Mouse (Mus musculus): ENCODE measurements at regions not wholly inside any gene's neighbourhood (a gene's known extent, or its start where the extent isn't known, plus 50 kb on each side); places are given as distances from the start of the nearest gene placed in this dataset.

DNA sequence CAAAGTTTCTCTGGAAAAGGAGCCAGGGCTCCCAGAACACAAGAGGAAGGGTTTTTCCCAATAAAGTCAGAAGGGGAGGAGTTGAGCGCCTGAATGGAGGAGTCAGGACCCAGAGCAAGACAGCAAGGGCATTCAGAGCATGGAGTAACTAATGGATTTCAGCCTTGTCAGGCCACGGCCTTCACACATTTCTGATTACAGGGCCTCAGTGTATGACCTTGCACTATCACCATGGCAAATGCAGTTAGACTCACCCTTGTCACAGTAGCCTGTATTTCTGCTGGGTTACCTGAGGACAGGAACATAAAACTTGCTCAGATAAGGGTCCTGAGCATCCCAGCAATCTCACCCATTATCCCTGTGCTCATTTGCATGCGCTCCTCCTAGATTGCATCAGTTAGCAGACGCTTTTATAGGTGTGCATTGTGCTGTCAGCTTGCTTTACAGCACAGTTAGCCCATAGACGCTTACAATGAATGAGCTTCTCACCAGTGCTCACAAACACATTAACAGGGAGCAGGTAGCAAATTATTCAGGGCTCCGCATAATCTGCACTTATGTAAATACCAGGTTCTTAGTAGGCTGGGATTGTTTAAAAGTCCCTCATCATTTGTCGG, 547.4 kb downstream of the Insc start:
- peak; percentile 2 for DNase-seq (ENCODE audit: low read depth, low spot score)

DNA sequence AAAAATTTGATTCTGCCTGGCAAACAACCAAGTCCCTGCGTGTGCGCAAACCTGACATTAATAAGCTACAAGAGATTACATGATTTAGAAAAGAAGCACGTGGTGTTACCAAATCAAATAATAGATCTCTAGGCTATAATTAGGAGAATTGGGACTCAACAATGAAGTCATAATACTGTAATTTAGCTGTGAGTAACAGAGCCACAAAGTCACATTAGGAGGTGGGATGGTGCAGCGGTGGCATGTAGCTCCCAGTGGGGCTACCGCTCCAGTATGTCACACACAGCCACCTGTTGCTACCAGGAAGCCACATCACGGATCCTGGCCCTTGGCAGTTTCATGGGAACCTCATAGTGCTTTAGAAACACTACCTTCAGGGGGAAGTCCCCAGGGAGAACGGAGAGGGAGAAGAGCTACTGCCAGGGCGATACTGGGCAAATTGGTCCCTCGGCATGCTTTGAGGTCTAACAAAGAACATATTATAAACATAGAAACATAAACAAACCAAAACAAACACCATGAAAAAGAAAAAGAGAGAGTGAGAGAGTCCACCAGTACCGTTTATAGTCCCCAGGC, 551.2 kb downstream of the Insc start:
- DNase-seq (ENCODE audit: low read depth, low spot score): no peak

DNA sequence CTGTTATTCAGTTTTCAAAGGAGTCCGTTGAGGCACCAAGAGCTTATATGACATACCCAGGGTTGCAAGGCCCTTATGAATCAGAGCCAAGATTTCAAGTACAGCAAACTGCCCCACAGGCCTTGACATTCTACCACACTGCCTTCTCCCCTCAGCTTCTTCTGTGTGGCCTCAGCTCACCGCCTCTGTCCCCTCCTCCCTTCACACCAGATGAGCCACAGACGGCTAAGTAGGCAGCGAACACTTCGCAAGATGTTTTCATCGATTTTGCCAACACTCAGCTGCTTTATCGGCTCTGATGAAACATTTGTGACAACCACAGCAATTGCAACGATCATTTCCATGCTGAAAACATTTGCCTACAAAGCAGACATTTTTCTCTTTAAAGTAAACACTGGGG, 556.7 kb downstream of the Insc start:
- no peak for DNase-seq (ENCODE audit: low read depth, low spot score)

DNA sequence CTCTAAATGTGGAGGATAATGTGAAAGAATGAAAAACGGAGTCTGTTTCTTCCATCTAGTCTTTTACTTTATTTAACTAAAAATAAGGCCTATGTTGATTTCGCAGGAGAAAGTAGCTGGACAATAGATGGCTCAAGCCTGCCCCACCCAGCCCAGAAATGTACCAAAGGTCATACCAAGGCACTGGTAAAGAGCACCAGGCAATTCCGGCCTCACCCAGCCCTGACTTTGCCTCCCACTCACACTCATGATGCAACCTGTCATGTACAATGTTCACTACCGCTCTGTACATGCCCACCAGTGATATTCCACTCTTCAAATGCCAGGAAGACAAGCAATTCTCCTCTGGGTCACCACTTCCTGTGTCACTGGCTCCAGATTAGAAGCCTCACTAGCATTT, 564.9 kb downstream of the Insc start:
- peak; percentile 8 for DNase-seq (ENCODE audit: low read depth, low spot score)

DNA sequence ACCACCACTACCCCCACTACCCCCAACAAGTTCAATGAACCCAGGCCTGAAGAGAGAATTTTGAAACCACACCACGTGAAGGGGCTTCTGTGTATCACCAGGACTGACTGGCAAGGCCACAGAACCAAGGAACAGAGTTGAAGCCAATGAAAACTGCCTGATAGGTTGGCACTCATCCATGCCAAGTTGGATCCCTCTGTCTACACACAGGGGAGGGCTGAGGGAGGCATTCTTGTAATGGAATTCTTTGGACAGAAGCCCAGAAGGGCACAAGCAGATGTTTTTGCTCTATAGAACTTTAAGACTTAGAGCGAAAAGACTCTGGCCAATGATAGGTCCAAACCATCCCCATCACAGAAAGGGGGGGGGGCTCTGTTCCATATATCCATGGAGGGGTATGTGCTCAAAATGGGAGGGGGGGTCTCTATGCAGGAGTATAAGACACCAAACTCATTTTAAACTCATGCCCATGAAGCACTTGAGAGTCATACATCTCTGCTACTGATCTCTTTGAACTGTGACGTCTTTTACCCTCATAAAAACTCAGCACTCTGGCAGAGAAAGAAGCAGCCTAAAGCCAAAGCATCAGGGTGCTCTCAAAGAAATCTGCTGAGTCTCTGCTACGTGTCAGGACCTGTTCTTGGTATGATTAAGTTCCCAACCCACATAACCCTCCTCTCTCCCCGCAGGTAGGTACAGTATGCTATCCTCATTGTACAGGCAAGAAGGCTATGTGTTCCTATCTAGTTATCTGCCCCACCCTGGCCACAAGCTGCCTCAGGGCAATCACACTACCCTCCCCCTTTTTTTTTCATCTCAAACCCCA, 567.1 kb downstream of the Insc start:
- no peak for DNase-seq (ENCODE audit: low read depth, low spot score)

DNA sequence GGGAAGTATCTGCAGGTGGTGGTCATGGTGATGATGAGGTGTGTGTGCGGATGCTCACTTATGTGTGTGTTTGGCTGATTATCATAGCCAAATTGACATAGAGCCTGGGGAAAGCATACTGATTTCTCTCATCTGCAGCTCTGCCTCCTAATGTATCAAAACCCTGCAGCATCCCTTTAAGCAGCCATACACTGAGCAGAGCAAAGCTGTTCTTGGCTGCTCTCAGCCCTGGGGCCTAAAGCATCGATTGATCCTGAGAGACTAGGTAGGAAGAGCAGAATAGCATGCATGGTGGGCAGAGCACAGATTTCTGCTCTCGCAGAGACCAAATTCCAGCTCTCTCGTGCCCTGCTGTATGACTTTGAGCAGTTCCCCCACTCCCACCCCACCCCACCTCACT, 576.0 kb downstream of the Insc start:
- DNase-seq (ENCODE audit: low read depth, low spot score): no peak

DNA sequence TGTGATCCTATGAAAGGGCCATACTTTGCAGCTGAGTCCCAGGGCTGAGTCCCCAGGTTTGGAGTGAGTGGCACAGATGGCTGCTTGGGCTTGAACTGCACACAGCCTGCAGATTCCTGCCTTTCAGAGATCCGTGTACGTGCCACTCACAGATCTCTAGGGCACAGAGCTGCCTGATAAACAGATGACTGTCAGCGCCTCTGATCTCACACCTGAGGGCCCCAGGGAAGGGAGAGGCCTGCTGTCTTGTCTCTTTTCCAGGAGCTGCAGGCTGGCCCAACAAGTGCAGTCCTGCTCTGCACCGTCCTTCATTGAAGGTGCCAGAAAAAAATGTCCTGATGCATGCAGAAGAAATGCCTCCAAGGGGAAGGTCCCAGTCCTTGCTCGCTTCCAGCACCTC, 579.5 kb downstream of the Insc start:
- DNase-seq (ENCODE audit: low read depth, low spot score): no peak

DNA sequence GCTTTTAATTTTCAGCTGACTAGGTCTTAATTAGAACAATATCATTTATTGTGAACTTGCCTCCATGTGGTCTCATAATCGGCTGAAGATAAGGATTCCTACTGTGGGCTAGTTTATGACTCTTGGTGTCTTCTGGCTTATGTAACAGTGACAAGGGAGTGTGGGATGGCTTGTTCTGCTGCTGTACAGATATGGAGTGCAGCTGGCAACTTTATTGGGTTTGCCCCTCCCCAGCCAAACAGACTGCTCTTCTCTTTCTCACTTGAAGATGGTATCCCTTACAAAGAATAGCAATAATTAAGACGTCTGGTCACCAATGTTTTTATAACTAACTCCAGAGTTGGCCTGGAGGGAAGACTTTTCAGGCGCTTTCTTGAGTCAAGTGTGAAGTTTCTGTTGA, 584.8 kb downstream of the Insc start:
- DNase-seq (ENCODE audit: low read depth, low spot score): no peak

DNA sequence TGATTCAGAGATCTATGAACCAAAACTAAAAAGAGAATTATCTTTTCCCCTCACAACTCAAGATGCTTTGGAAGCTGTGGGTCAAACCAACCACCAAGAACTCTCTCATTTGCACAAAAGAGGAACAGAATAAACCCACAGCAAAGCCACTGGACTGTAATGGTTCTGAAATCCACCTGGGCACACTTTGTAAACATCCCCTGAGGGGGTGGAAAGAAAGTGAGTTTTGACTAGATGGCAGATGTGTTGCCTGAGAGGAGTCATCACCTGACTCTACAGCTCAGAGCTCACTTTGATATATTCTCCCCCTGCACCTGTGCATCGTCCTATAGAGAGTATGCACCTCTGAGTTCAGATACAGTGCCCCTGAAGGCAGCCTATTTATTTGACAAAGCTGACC, 588.2 kb downstream of the Insc start:
- no peak for DNase-seq (ENCODE audit: low read depth, low spot score)

DNA sequence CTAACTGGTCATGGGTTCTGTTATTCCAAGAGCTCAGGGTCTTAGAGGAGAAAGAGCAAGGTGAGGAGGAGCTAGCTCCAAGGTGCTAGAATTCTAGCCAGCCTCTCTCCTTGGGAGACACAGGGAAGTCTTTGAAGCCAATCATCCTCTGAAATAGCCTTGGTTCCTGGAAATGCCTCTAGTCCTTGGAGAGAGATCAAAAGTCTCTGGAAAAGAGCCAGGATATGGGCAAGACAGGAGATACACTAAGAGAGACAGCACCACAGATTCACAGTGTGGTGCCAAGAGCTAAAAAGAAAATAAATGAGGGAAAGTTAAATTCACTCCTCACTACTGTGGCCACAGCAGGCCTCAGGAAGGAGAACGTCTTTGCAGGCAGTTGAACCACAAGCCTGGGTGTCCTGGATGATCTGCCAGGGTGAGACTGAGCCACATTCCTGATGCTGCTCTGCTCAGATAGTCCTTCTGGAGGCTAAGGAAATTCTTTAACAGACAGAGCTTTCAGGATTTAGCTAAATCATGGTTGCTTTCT, 589.6 kb downstream of the Insc start:
- no peak for DNase-seq (ENCODE audit: low read depth, low spot score)

DNA sequence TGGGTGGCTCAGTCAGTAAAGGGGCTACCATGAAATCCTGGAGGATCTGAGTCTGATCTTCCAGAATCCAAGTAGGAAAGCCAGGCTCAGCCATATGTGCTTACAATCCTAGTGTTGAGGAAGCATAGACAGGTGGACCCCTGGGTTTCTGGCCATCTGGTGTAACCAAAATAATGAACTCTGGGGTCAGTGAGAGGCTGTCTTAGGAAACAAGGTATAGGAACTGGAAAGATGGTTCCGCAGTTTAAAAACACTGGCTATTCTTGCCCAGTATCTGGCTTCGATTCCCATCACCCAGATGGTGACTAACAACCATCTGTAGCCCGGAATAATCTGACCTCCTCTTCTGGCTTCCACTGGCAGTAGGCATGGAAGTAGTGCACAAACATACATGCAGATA, 591.6 kb downstream of the Insc start:
- DNase-seq (ENCODE audit: low read depth, low spot score): no peak

DNA sequence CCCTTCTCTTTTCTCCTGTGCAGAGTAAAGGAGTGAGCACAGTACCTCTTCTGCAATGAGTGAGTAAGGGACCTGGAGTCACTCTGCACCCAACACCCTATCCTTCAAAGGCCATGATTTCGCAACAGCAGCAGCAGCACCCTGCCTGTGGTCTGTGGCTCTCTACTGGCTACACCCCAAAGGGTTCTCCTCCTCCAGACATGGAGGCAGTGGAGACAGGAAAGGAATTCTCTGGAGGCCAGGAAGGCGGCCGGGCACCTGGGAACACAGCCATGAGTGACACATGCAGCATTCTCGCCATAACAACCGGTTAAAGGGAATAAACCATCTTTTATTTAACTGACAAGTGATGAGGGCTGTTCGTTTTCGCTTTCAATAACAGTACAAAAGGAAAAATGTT, 596.7 kb downstream of the Insc start:
- no peak for DNase-seq (ENCODE audit: low read depth, low spot score)

DNA sequence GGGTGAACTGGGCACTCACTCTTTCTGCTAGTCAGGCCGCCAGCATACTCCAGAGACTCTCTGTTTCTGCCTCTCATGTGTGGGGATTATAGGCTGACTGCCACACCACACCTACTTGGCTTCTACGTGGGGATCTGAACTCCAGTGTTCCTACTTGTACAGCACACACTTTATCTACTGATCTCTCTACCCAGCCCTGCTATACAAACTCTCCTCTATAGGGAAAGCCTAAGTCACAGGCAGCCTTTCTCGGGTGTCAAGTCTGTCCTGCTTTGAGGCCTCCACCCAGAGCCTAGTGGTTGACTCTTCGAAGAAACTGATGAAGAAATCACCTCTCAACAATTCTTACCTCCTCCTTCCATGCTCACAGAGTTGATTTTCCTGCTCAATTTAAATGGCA, 597.5 kb downstream of the Insc start:
- DNase-seq (ENCODE audit: low read depth, low spot score): no peak

DNA sequence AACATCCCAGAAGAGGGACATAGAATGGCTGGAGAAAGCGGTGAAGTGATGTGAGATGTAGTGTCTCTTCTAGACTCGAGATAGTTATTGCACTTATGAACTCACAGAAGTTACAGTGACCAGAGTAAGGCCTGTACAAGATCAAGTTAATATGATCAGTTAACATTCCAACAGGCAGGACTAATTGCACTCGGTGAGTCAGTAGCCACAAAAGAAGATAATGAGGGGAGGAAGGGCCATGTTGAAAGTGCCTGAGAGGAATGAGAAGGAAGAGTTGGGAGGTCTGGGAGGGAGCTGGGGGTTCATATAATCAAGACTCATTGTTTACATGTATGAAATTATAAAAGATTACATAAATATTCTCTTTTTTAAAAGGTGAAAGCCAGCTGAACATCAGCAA, 602.3 kb downstream of the Insc start:
- DNase-seq (ENCODE audit: low read depth, low spot score): no peak

DNA sequence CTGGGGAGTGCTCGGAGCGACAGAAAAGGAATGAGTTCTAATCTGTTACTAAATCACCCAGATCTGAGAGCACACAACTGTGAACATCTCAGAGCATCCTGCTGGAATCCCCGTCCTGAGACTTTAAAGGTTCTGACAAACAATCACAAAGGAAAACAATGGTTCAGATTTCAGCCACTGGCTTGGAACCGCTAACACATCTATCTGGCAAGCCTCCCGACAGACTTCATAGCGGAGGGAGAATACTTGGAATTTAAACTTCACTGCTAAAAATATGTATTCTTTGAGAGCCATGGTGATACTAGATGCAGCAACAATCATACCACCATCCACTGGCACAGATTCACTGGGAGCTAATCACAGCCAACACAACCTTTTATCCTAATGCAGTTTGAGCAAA, 615.2 kb downstream of the Insc start:
- DNase-seq (ENCODE audit: low read depth, low spot score): no peak

DNA sequence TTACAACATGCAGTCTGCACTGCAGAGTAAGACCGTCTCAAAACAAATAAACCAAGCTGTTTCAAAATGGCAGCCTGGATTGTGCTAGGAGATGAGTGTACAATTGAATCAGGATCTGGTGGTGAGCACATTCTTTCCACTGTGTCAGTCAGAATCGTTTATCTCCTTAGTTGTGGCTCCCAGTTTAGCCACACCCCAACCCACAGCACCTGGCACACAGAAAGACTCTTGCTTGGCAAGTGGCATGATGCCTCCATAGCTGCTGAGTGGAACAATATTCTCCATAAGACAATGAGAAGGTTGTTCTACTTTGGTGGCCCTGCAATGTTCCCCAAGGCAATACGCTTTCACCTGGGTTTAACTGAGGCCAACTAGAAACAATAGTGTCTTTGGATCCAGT, 616.6 kb downstream of the Insc start:
- no peak for DNase-seq (ENCODE audit: low read depth, low spot score)

DNA sequence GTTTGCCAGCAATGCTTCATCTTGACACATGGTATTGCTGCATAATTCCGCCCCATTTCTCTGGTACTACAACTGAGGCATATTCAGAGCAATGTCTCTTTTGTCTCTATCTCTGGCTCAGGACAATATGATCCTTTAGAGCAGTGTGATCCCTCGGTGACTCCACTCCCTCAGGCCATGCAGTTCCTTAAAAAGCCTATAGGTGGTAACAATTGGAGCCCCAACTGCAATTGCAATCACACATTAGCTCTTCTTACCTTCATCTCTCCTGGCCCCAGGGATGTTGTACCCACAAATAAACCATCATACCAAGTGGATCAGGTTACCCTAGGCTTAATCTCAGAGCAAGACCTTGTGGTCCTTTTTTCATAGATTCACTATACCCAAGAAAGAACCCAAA, 618.6 kb downstream of the Insc start:
- DNase-seq (ENCODE audit: low read depth, low spot score): peak; percentile 28

DNA sequence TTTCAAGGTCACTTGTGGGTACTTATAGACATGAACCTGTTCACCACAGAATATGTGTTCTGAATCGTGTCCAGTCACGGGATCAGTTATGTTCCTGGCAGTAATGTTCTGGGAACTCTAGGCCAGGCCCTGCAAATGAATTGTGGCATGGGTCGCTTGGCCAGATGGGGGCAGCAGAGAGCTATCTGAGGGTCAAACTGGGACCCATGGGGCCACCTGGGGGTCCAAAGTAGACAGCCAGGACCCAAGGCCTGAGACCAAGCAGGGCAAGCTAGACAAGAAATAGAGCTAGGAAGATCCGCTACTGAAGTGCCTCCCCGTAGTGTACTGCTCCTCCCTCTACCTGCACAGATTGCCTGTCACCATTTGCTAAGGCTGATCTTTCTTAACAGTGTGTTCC, 623.4 kb downstream of the Insc start:
- DNase-seq (ENCODE audit: low read depth, low spot score): peak; percentile 36

DNA sequence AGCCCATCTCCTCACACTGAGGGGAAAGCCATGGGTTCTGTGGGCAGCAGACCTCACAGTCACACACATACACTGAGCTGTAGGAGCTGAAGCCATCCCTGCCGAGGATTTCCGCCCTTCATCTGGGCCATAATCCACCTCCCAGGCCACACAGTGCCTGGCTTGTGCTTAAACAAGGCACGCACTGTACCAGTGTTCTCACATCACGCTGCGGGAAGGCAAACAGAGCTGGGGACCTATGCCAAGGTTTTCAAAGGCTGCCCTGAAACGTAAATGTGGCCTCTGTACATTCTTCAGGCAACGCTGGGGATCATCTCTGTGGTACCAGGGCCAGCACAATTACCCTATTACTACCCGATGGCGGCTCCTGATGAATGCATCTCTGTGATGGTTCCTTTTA, 627.6 kb downstream of the Insc start:
- DNase-seq (ENCODE audit: low read depth, low spot score): no peak

DNA sequence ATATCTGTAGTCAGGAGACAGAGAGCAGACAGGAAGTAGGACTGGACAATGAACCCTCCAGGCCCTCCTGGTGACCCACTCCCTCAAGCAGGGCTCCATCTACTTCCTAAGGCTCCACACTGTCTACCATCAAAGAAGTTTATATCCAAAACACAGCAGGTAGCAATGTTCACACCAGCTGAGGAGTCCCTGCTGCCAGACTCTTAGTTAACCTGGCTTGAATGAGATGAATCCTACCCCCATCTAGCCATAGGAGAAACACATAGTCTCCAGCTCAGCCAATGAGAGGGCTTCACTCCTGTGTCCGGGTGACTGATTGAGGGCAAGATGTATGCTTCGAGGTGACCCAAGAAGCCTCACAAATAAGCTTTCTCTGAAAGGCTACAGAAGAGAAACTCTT, 629.4 kb downstream of the Insc start:
- DNase-seq (ENCODE audit: low read depth, low spot score): no peak

DNA sequence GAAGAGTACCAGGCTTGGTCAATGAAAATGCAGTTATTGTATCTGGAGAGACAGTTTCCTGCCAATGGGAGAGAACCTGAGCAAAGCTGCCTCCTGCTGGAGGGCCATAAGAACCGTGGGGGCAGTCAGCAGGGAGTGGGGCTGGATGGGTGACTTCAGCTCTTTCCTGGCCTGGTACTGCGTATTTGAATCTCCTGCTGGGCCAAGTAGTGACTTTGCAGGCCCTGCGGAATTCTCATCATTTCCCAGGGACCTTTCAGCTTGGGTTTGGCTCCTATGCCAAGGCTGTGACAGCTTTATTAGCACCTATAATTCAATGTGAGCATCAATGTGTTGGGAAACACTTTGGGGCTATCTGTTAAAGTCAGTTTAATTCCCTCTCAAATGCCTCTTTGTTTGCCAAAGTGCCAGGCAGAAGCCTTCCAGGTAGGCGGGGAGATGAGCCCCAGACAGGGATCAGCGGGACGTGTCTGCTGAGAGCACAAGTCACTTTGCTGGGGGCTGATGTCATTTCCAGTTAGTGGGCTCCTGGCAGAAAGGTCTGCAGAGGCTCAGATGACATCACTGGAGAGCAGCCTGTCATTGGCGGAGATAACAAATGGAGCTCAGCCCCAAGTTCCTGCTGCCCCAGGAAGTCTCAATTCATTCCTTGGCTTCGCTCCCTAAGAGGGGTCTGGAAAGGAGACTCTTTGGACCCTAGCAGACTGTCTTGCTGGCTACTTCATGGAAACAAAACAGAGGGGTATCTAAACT, 630.5 kb downstream of the Insc start:
- DNase-seq (ENCODE audit: low read depth, low spot score): no peak

DNA sequence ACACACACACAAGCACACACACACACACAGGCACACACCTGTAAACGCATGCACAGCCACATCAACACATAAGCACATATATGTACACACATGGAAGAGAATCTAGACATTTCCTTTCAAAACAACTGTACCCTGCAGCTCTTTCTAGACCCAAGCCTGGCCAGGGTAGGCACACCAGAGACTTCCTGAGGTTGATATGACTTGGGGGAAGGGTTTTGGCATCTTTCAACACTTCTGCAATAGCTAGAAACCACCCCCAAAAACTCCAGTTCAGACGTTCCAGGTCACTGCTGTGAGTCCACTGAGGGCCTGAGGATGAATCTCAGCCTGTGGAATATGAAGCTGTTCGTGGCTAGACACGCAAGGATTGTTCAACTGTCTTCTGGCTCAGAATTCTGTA, 632.6 kb downstream of the Insc start:
- no peak for DNase-seq (ENCODE audit: low read depth, low spot score)
